Mouse (Mus musculus): Measurements from ENCODE around the gene Coq5.

Coq5 gene

DNA sequence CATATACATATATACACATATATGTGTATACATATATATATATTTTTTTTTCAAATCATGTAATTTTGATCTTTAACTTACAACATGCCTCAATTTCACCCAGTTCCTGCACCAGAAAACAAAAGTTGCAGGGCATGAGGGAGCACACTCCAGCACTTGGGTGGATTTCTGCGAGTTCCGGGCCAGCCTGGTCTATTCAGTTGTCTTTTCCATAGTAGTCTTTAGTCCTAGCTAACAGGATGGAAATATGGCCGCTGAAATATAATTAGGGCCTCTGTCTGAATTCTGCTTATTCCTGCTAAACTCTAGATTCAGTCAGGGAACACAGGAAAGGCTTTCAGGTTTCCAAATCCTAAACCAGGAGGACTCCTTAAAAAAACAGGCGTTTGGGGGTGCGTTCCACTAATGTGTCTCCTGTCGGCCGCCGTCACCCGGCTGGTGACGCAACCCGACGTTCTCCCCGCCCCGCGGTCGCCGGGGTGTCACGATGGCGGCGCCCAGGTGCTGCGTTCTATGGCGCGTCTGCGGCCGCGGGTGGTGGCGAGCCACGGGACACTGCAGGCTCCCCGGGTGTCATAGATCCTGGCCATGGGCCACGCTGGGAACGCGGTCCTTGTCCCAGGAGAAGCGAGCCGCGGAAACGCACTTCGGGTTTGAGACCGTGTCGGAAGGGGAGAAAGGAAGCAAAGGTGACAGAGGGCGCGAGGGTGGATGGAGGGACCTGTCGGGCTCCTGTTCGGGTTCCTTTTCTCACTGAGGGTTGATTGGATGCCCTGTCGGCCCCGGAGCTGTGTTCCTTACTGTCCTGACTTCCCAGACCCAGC, at the start of gene Coq5:
TSS of gene Coq5 (plus strand) at position 441 of the 824 bp plus-strand sequence.
- peak; percentile 84 for DNase-seq

- DNase-seq: no peak
Measured at GRCm38 (mm10) chr5:115230830-115231551, 48.5 kb upstream of the Coq5 start.

DNA sequence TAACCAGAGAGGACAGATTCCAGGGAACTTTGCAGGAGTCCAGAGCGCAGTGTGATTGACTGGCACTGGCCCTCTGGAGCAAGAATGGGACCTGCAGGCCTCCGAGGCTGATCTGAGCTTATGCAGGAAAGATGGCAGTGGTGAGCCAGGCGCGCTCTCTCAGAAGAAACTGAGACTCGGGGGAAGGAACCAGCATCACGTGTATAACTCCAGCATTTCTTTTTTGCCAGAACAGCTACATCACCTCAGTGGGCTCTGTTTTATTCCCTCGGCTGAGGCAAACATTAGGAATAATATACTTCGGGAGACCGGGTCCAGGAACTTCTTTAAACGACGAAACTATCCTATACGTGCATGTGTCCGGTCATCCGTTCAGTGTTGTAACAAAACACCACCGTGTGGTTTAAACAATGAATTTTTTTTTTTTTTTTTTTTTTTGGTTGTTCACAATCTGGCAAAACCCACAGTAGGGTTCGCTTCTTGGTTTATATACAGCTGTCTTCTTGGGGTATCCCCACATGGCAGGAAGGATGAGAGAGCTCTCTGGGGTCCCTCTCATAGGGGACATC, 47.8 kb upstream of the Coq5 start:
- DNase-seq: no peak

GRCm38 (mm10) chr5:115232516-115232915, 47.0 kb upstream of the Coq5 start:
- DNase-seq: no peak

GRCm38 (mm10) chr5:115233031-115233780, 46.3 kb upstream of the Coq5 start:
- DNase-seq: no peak

DNA sequence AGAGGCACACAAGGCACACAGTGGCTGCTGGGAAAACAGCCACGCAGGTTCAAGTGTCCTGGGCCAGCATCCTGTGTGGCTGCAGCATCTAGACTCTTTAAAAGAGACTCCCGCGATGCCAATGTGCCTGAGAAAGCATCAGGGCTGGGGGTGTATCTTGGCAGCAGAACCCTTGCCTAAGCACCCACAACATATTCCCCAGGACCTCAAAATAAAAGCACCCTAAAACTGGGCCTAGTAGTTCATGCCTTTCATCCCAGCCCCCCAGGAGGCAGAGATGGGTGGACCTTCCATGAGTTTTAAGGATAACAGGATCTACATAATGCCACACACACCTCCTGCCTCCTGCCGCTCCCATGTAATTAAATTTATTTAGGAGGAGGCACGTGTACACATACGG, 44.9 kb upstream of the Coq5 start:
- DNase-seq: no peak

DNA sequence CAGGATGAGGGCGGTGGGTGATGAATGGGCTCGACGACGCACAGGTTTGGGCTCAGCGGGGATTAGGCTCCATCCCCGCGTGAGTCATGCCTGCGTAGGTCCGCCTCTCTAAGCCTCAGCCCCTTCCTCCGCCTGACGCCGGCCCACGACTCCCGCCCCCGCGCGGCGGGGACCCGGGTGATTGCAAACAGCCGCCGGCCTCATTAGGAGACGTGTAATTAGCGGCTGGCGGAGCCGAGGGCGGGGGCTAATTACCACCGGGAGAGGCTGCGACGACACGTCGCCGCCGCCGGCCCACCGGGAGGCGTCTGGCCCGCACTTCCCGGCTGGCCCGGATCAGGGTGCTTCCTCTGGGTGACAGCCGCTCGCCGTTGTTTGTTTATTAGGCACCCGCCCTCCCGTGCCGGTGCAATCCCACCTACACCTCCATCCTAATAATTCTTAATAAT, 44.1 kb upstream of the Coq5 start:
- peak; percentile 59 for DNase-seq

DNA sequence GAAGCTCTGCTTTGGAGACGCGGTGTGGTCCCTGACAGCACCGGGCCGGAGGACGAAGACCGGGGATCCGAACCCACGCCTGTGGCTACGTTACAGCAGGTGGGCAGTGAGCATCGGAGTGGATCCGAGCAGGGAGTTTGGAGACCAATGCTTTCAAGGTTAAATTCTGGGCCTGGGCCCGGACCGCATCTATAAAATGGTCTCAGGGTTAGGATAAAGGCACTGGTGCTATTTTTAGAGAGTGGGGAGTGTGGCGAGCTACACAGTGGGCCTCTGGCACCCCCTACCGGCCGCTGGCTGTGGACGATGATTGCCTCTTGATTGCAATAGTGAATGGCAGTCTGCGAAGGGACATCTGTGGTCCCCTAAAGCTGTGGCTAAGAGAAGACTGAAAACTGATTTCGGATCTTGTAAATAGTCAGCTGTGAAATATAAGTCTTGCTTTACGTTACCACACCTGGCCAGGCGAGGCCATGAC, 43.6 kb upstream of the Coq5 start, which contains the start of gene Pop5:
TSS of gene Pop5 (plus strand) at position 51 of the 478 bp plus-strand sequence.
- DNase-seq: peak; percentile 96

- DNase-seq: peak; percentile 94
Measured at GRCm38 (mm10) chr5:115237803-115238728, 41.4 kb upstream of the Coq5 start.

GRCm38 (mm10) chr5:115238729-115239195, 40.7 kb upstream of the Coq5 start:
- DNase-seq: no peak

GRCm38 (mm10) chr5:115240191-115240590, 39.3 kb upstream of the Coq5 start:
- DNase-seq: no peak

GRCm38 (mm10) chr5:115255472-115255871, 24.0 kb upstream of the Coq5 start:
- DNase-seq: no peak

DNA sequence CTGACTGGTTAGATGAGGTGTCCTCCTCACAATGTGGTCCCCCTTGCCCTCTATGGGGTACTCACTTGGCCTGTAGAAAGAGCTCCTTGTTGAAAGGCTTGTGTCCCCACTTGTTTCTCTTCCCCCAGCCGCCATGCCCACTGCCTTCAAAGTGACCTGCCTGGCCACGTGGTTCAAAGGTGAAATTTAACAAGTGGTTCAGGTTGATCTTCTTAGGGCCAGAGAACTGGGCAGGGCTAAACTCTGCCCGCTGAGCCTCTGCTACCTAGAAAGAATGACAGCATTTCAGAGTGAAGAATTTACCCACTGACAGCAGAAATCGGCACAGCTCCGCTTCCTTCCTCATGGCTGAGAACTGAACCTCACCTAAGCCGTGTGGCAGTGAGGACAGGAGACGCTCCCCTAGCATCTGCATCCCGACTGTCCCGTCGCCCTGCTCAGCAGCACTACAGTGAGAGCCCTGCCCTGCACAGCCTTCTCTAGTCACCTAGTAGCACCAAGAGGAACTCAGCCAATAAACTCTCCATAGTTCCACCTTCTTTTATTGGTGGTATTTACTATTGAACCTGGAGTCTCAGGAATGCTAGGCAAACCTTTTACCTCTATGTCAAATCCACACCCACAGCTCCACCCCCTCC, 22.4 kb upstream of the Coq5 start:
- DNase-seq: no peak

GRCm38 (mm10) chr5:115260356-115260755, 19.1 kb upstream of the Coq5 start:
- no peak for DNase-seq

DNA sequence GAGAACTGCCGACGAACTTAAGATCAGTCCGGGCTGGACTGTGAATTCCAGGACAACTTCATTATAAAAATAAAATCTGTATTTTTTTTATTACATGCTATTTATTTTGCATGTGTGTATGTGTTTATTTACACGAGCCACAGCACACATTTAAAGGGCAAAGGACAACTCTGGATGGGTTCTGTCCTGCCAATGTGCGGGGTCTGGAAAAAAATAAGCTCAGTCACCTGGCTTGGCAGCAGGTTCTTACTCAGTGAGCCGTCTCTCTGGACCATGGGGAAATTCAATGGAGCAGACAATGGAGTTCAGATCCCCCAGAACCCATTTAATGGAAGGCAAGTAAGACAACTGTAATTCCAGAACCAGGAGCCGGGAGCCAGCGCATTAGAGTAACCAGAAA, 18.3 kb upstream of the Coq5 start:
- DNase-seq: no peak

DNA sequence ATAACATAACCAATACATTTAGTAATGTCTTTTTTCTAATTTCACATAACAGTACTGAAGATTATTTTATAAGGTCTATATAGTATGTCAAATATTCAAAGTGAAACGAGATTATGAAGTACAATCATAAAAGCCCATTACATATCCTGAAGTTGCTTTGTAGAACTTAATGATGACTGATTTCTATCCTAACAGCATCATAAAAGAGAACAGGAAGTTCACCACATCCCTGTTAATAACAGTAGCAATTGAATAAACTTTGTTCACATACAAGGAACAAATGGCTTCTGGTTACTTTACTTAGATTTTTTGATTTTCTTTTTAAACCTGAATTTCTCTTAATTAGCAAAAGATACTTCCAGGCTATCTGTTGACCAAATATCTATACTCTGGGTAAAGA, 17.6 kb upstream of the Coq5 start:
- DNase-seq: no peak

DNA sequence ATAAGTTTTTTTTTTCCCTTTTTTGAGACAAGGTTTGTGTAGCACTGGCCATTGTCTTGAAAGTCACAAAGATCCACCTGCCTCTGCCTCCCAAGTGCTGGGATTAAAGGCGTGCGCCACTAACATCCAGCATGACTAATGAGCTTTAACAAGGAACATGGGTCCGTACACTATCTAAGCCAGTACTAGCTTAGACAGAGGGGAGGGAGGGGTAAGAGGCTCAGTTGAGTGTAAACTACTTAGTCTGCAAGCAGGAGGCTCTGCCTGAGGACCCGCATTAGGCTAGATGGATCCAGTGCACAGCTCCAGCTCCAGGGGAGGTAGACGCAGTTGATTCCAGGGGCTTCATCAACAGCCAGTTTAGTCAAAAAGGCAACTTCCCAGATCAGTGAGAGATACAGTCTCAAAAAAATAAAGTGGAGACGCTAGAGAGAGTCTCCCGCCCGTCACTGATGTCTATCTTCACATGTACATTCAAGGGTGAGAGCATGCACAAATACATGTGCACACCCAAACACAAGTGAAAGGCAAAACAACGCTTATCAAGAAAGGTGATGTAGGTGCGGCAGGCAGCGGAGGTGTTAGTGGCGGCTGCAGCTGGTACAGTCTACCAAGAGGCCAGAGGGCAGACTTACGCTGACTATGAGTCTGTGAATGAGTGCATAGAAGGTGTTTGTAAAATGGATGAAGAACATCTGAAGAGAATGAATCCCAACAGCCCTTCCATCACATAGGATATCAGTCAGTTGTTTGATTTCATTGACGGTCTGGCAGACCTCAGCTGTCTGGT, 16.8 kb upstream of the Coq5 start:
- no peak for DNase-seq

DNA sequence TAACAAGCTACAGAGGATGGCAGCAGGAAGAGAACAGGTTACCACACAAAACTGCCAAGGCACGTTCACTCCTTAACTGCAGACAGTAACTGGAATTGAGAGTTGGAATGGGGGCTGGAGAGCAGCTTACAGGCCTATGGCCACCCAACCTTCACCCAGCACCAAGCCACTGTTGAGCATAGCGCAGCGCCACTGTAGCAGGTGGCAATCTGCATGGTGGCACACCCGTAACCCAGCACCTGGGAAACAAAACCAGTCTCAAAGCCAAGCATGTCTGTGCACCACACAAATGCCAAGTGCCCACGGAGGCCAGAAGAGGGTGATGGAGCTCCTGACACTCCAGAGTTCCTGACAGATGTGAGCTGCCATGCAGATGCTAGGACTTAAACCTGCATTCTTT, 13.1 kb upstream of the Coq5 start:
- DNase-seq: no peak

GRCm38 (mm10) chr5:115266787-115267468, 12.5 kb upstream of the Coq5 start:
- DNase-seq: no peak
